Mouse (Mus musculus) ovary, postnatal 14 days (tissue): ENCODE data around the gene Btbd9.
A peak's percentile ranks its signal among the peaks of the same experiment; 100 is the strongest.
"Not testable (repeated sequence)": the region's sequence is repeated elsewhere in the genome, so short reads cannot be mapped to it uniquely, and the experiment has no call there.

Source experiments
- DNase-seq: peaks from one replicate; pipeline ENCODE4 v3.0.0; 2022; ENCODE audit warnings: low spot score

Btbd9 gene

DNA sequence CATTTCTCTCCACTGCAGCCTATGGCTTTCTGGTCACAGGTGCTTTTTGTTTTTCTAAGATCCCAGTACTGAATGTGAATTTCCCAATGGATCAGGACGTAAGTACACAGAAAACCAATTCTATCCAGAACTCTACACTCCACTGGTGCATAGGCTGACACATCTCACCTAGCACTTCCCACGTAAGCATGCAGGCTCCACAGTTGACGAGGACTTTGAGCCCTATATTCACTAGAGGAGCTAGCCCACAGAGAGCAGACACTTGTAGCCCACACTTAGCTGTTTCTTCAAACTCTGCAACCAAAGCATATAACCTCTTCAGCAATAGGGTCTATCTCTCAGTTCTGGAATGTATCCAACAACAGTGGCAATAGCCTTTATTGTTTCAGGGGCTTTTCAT is 19.8 kb downstream of the Btbd9 start:
- no peak for DNase-seq

DNA sequence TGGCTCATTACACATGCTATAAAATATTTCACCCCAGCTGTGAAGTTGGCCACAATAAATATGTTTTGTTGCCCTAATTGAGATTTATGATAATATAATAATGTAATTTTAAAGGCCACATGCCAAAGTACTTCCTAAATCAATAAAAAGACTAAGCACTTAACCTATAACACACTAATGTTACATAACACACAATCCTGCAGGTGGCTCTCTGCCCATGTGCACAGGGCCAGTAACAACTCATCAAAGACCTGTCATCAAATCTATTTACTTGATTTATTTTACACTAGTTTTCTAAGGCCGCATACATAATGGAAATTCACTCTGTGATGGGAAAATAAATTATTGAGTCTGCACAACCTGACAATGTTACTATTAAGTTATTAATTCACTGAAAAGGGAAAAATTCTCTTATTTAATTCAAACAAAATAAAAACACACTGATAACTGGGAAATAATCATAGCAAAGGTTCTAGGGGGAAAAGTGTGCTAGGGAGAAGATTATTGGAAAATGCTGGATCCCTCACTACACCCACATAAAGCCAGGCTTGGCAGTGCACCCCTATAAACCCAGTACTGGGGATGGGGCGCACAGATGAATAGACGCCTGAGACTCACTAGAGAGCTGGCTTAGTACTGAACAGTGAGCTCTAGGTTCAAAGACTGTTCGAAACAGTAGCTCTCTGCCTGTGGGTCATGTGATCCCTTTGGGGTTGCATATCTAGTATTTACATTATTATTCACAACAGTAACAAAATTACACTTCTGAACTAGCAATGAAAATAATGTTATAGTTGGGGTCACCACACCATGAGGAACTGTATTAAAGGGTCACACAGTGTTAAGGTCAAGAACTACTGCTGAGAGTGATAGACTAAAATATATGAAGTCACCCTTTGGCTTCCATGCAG is 23.0 kb downstream of the Btbd9 start:
- DNase-seq: no peak

DNA sequence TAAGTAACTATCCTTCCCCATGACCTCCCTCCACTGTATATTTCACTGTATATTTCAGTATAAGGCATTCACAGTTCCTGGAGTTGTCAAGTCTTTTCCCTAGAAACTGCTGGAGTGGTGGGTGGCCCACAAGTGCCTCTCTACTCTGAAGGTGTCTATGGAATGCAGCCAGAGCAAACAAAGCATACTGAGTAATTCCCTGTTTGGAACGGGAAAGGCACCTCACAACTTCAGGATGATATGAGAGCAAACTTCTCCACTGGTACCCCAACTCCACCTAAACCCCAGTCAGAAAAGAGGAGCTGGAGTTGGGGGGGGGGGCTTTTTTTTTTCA is 25.5 kb downstream of the Btbd9 start:
- DNase-seq: no peak

DNA sequence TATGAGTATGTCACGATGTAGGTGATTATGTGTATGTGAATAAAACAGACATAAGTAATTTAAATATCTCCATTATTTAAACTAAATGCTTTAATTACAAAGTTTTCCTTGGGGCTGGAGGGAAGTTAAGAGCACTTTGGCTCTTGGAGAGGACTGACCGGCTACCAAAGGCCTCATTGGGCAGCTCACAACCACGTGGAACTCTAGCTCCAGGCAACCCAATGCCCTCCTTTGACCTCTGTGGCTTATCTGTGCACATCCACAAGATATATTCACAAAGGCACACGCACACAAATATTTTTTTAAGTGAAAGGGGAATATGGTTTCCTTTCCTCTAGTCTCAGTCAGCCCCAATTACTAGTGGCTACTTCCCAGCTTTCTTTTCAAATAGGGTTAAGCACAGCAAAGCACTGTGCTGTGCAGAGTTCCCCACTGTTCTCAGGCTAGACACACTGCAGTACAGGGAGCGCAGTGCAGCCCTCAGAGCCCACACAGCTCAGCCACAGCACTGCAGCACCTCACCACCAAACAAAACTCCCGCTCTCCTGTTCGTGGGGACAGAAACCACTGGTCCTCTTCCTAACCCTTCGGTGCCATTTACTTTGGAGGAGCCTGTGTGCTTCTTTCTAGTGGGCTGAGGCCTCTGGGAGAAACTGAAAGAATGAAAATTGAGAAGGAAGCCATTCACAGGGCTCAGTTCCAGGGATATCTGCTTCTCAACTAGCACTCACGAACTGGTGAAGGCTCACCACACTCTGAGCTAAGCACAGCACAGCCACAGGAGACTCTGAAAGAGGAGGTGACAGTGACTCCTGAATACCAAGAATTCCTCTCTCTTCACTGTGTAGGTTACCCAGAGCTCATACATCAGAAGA is 26.2 kb downstream of the Btbd9 start:
- DNase-seq: no peak

DNA sequence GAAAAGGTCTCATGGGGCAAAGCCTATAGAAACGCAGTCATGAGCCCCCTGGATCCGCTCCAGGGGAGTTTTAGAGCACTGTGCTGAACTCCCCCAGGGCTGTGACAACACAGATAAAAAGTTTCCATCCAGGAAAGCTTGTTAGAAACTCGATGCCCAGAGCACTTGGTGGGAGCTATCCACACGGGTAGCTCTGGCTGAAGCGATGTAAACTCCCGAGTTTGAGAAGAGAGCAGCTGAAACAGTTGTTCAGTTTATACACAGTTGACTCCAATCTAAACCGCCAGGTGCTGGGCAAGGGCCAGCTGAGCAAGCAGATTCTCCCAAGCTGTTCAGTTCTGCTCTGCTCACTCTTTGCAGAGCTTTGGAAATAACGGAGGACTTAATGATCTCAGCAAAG is 37.2 kb downstream of the Btbd9 start:
- peak; percentile 28 for DNase-seq

DNA sequence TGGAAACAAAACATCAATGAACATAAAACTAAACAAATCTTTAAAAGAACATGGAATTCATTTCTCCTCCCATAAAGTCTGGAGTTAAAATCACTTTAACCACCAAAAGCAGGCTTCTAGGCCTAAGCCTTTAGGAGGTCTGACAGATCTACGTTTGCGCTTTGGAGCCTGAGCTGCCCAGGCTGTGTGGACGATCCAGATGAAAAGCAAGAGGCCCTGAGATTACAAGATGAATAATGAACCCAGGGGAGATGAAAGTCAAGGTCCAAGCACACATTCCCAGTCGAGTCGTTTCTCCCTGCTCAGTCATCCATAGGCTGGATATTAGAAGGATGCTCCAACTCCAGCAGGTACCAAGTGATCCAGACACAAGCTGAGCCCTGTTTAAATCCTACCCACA is 39.6 kb downstream of the Btbd9 start:
- DNase-seq: no peak

DNA sequence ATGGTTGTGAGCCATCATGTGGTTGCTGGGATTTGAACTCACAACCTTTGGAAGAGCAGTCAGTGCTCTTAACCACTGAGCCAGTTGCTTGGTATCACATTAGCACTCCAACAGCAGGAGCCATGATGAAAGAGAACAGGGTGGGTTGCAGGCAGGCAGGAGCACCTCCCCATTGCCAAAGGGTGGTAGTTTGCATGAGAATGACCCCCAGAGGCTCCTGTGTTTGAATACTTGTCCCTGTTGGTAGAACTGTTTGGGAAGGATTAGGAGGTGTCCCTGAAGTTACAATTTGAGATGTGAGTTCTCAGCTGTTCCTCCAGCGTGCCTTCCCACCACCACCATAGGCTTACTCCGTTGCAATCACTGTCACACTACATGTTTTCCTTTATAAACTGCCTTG is 43.2 kb downstream of the Btbd9 start:
- DNase-seq: no peak

DNA sequence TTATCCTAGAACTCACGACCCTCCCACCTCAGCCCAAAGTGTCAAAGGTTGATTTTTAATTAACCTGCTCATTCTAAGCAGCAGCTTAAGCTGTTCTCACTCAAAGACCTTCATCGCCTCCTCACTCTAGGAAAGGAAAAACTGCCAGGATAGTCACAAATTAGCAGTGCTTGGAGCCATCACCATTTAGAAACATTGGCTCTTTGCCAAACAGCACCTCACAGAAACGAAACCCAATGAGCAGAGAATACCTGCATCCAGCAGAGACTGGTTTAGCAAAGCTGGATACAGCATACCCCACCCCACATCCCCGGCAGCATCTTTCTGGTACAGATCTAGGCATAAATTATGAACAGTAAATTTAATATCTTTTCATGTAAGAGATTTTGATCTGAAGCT is 45.7 kb downstream of the Btbd9 start:
- DNase-seq: no peak

DNA sequence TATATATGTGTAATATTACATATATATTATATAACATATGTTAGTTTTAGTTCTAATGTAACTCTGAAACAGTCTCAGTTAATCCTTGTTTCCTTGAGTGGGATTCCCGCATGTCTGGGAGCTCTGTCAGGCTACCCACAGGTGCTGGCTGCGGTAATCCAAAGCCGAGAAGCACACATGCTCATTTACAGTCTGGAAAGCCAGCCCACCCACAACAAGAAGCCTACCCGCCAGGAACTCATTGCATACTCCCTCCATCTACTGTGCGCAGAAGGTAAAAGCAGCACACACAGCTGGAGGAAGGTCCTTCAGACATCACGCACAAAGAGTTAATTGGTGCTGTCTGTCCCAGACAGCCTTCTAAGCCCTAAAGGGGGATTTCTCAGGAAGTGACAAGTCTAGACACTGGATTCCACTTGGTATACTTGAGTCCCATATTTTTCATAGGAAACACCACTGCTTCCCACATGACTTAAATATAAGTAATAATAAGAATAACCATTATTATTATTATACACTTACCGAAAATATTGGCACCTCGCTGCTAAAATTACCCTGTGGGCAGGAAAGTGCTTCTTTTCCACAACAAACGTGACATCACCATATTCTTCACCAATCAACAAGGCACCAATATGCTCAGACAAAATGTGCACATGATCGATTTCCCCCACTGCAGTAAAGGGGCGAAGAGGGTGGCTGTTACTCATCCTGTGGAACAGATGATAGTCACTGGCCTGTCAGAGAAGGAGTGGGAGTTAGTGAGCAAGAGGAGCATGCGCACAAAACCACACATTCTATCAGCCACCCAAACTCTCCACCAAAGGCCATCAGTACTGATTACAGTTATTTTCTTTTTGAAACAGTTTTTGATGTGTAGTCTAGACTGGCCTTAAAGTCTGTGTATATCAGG is 46.4 kb downstream of the Btbd9 start:
- DNase-seq: no peak

DNA sequence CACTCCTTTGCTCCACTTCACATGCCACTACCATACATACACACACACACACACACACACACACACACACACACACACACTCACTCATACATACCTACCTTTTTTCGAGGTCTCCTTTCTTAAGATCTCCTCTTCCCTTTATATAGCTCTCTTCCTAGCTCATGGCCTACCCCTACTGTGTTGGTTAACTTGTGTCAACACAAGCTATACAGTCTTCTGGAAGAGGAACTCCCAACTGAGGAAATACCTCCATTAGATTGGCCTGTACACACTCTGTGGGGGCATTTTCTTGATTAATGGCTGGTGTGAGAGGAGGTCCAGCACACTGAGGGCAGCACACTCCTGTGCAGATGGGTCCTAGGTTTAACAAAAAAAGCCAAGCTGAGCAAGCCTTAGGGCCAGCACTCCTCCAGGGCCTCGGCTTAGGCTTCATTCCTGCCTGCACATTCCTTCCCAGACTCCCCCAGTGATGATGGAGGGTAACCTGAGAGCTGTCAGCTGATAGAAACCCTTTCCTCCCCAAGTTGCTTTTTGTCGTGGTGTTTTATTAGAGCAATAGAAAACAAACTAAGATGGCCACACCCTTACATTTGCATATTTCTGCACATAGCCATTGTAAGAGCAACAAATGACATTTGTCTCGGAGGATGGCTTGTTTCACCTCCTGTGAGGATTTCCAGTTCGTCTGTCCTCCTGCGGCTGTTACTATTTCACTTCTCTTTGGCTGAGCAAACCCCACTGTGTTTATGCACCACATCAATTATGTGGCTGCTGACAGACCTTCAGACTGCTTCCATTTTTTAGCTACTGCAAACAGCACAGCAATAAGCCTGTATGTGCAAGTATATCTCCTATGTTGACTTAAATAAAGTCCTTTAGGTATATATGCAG is 50.6 kb downstream of the Btbd9 start:
- no peak for DNase-seq

DNA sequence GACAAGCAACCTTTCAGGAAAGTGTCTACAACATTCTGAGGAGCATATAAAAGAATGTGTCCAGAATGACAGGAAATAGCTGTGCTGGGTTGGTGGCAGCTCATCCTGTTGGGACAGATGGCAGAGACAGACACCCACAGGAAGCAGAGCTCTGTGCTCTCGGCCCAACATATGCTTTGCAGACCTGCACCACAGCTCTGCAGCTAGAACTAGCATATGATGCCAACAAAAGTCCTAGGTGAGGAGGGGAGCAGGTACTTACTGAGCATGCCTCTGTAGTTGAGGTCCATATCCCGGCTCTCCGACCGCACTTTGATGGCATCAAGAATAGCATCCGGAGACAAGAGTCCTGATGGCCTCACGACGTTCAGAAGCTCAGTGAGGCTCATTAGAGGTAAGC is 51.8 kb downstream of the Btbd9 start:
- no peak for DNase-seq

DNA sequence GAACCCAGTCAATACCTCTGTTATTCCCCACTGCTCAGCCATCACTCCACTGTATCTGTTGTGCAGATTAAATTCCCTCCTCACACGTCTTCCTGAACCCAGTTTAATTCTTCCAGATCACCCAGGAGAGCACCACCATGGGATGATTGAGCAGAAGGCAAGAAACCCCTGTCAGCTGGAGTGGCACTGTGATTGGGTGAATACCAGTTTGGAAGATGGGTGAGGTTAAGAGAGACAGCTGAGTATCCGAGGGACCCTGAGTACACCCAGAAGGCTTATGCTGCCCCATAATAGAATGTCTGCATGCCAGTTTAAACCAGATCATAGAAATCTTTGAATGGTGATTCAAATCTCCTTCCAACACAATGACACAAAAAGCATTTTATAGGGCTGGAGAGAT is 52.5 kb downstream of the Btbd9 start:
- DNase-seq: no peak

DNA sequence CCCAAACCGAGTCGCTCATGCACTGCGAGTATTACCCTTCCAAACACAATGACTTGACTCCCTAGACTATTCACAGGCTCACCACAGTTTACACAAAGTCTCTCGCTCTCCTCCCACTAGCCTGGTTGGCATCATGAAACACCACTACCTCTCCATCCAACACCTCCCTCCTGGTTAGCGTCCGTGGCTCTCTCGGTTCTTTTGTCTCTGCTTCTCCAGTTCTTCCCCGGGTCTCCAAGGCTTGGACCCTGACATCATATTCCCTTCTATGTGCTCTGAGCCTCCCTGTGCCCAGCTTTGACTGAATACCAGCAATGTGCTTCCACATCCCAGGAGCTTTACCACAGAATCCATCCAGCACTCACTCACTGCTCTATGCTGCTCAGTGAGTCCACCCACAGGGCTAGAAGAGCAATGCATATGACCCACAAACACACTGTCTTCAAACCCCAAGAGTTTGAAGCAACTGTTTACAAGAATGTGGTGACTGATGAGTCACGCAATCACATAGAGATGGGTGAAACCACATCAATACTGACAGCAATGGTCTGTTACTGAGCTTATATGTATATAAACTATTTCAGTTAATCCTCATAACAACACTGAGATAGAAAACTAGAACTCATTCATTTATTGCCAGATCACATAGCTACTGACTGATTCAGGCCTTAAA is 53.7 kb downstream of the Btbd9 start:
- DNase-seq: no peak

DNA sequence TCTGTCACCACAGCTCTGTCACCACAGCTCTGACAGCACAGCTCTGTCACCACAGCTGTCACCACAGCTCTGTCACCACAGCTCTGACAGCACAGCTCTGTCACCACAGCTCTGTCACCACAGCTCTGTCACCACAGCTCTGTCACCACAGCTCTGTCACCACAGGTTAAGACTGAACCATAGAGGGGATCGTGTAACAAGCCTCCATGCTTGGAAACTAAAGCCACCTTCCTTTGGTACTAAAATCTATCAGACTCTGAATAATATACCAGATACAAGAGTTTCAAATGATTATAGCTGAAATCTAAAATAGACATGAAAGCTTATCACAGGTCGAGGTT is 57.1 kb downstream of the Btbd9 start:
- not testable (repeated sequence) for DNase-seq

DNA sequence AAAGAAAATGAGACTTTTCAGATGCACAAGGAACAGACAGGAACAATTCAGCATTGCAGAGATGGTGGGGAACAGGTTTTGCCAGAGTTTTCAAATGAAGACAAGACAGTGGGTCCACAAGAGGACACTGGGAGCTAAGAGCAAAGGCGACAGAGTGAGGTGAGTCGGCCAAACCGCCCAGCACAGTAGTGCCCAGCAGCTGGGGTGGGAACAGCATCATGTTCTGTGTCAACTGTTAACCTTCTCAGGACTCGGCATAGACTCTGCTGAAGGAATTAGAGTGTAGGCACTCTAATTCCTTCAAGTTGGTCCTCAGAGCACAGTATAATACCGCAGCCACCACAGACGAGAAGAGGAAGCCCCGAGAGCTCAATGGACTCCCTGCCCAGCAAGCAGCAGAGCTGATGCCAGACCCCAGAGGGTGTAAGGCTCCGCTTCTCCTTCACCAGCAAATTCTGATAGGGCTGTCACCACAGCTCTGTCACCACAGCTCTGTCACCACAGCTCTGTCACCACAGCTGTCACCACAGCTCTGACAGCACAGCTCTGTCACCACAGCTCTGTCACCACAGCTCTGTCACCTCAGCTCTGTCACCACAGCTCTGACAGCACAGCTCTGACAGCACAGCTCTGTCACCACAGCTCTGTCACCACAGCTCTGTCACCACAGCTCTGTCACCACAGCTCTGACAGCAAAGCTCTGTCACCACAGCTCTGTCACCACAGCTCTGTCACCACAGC is 57.7 kb downstream of the Btbd9 start:
- DNase-seq: no peak

DNA sequence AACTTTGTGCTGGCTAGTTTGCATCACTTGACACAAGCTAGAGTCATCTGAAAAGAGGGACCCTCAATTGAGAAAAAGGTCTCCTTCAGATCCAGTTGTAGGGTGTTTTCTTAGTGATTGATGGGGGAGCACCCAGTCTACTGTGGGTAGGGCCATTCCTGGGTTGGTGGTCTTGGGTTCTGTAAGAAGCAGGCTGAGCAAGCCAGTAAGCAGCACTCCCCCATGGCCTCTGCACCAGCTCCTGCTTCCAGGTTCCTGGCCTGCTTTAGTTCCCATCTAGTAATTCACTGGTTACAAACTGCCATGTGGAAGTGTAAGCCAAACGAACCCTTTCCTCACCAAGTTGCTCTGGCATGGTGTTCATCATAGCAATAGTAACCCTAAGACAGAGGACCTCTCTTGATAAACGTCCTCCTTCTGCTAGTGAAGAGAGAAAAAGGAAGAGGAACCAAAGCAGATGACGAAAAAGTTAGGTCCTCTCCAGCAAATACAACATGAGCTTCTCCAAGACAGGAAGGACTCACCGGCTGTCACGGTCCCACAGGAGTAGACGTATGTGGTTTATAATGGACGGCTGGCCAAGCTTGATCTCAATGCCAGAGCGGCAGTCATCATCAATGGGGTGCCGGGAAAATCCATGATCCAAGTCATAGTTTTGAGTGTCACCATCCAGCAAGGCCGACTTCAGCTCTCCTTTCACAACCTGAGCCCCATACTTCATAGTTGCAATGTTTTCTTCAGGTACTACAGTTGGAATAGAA is 59.5 kb downstream of the Btbd9 start:
- no peak for DNase-seq

DNA sequence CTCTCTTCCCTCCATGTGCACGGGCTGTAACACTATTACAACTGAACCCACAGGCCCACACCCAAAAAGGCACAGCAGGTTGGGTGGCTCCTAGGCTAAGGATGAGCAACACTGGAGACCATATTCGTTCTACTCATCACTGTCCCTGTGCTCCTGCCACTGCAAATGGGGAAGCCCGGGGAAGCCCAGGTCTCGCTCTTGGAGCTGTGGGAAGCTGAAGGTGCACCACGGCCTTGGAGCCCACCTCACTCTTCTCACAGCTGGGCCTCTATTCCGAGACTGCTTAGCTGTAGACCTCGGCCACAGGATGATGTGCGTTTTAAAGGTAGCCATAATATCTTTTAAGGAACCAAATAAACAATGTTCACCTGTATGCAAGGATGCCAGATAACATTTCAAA is 60.9 kb downstream of the Btbd9 start:
- DNase-seq: no peak

DNA sequence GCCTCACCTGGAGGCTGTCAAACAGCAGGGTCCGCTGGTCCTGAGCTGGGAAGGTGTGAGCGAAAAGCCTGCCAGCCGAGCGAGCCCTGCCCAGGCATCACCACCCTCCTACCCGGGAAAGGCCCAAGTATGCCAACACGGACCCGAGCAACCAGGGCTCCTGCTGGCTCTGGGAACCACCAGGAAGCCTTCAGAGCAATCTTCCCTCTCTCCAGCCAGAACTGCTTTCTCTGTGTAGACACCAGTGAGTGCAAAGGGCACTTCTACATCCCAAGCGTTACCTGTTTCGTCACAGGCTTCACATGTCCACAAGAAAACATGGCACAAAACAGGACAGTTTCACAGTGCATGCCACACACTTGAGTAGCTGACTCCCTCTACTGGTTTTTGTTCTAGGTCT is 63.3 kb downstream of the Btbd9 start:
- no peak for DNase-seq

DNA sequence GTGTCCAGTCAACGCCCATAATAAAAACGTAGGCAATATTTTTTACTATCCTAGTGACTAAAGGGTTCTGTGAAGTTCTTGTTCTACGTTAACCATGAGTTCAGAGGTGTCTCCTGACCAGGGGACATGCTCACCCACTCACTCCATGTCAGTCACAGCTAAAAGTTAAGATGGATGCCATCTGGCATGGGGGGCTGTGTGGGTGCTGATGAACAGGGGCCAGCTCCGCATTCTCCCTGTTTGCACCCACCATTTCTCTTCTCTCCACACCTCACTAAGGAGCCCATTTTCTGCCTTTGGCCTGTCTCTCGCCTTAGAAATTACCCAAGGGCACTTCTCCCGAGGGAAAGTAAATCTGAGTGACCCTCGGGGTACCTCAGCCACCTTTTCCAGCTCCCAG is 63.8 kb downstream of the Btbd9 start:
- DNase-seq: no peak
